Mouse (Mus musculus) embryonic facial prominence, embryonic 10.5 days (tissue): ENCODE measurements around the gene Iqsec3. TPM values are rescaled to one million over a fixed set of nuclear protein-coding genes. Genes with fewer than 3 reads are reported as not detected.

ENCODE experiments used
- DNase-seq: peaks from one replicate; pipeline ENCODE4 v3.0.0-alpha.2; 2017; ENCODE audit warnings: low spot score
- H3K27ac ChIP-seq: fragments of 300-500 bp; sonication (generic); replicated peaks from 2 replicates; pipeline ENCODE4 v1.5.1; 2016; ENCODE audit warnings: mild to moderate bottlenecking
- H3K27me3 ChIP-seq: fragments of 300-500 bp; sonication (generic); replicated peaks from 2 replicates; pipeline ENCODE4 v1.6.1; 2016; ENCODE audit warnings: low read depth, mild to moderate bottlenecking; ENCODE audit not compliant: poor library complexity, severe bottlenecking
- H3K36me3 ChIP-seq: fragments of 300-500 bp; sonication (generic); replicated peaks from 2 replicates; pipeline ENCODE4 v1.6.1; 2016; ENCODE audit warnings: mild to moderate bottlenecking, moderate library complexity
- H3K4me1 ChIP-seq: fragments of 300-500 bp; sonication (generic); 2 replicates; pipeline ENCODE4 v1.6.1; 2016
- H3K4me3 ChIP-seq: fragments of 300-500 bp; sonication (generic); 2 replicates; pipeline ENCODE4 v1.5.1; 2016; ENCODE audit warnings: mild to moderate bottlenecking, moderate library complexity
- H3K9me3 ChIP-seq: fragments of 300-500 bp; sonication (generic); 2 replicates; pipeline ENCODE4 v1.6.1; 2016; ENCODE audit warnings: mild to moderate bottlenecking
- WGBS: fragments of 180-500 bp; shearing (Covaris S2); methylation state at CpG from one replicate; pipeline ENCODE4 v1.1.7; 2016; 5-methylcytosine and 5-hydroxymethylcytosine counted together
- polyA plus RNA-seq: library from polyadenylated mRNA; unstranded; fragments of >200 nt; fragmentation: Nextera tagmentation; extraction: Ambion mirVana; gene quantifications from 2 replicates; pipeline ENCODE4 v1.2.1, GENCODE M21; 2016

The Iqsec3 gene
- 0.17 and 0.21 TPM in 2 replicates for polyA plus RNA-seq

DNA sequence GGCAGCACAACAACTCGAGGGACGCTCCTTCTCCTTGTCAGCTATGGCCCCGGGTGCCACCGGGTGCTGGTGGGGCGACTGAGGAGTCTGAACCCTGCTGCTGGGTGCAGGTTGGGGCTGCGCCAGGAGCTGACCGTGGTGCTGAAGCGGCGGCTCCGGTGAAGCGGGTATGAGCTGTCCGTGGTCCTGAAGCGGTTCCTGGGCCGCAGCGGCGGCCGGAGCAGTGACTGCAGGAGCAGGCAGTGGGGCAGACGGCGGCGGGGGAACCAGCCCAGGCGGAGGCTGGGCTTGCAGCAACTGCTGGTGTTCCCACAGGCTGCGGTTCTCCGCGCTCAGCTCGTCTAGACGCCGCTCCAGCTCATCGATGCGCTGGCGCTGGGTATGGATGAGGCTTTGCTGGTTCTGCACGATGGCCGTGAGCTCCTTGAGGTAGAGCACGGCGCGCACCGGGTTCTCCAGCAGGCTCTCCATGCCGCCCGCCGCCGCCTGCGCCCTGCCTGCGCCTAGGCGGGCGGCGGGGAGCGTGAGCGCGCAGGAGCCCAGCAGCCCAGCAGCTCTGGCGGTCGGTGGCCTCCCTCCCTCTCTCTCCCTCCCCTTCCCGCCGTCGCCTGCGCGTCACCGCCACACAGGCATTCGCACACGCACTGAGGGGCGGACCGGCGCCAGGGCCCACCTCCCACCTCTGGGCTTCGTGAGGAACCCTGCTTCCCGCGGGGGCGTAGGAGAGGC lies at the start of gene Iqsec3:
TSS of gene Iqsec3 (minus strand) at position 586 of the 729 bp plus-strand sequence.
- peaks cover 55% of the 10 kb centered on the region for H3K27me3 ChIP-seq
- H3K4me3 ChIP-seq: peak within 1 kb of the TSS; percentile 56
- DNase-seq: peak; percentile 96
- H3K36me3 ChIP-seq: no peaks in the 10 kb centered on the region
- H3K9me3 ChIP-seq: no peaks in the 10 kb centered on the region
- under 1% methylated on average over 65 of the region's 65 CpGs for WGBS
- H3K27ac ChIP-seq: no peak within 1 kb of the TSS
- peaks cover 12% of the 10 kb centered on the region for H3K4me1 ChIP-seq

DNA sequence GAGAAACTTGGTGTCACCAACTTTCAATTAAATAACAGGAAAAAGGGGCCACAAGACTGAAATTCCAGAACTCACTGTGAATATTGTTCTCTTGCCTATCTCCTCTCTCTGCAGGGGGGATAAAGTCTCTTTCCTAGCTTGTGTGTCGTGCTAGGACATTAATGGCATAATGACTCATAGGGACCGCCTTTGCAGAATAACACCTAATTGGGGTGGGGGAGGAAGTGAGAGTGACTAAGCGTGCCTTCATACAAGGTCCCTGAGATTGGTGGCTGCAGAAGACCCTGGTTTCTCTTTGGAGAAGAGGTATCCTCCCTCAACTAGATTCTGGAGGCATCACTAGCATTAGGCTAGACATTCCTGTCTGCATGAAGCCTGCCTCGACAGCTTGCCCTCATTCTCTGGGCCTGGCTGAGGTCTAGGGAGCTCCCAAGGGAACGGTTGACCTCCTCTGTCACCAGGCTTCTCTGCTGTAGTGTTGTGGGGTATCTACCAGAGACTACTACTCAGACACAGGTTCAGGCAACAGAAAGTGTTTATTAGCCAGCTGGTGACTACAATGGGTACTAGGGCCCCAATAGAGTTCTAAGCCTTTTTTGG lies 48.7 kb upstream of the Iqsec3 start:
- H3K27me3 ChIP-seq: peaks cover 3% of the 10 kb centered on the region
- DNase-seq: no peak
- H3K4me1 ChIP-seq: peaks cover 17% of the 10 kb centered on the region
- no peaks in the 10 kb centered on the region for H3K9me3 ChIP-seq
- H3K4me3 ChIP-seq: no peak overlapping the region
- 79% methylated on average over 5 of the region's 5 CpGs for WGBS
- H3K36me3 ChIP-seq: no peaks in the 10 kb centered on the region
- H3K27ac ChIP-seq: no peak overlapping the region

DNA sequence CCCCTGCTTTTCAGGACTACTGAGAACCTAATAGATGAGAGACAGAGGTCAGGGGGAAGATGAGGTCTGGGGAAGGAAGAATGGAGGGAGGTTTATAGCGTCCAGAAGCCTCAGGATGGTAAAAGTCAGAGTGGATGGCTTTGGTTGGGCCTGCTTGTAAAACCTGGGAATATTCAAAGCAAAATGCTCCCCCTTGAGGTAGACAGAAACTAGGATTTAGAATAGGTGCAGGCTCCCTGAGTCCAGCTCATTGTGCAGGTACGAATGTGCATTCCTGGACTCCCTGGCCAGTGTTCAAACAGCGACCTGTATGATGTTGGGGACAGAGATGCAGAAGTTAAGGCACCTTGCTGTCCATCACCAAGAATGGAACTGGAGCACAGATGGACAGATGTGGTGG lies 47.6 kb upstream of the Iqsec3 start:
- peaks cover 17% of the 10 kb centered on the region for H3K4me1 ChIP-seq
- DNase-seq: no peak
- H3K36me3 ChIP-seq: no peaks in the 10 kb centered on the region
- no peaks in the 10 kb centered on the region for H3K9me3 ChIP-seq
- no peak overlapping the region for H3K27ac ChIP-seq
- H3K27me3 ChIP-seq: no peaks in the 10 kb centered on the region
- H3K4me3 ChIP-seq: no peak overlapping the region
- WGBS: 79% methylated on average over 3 of the region's 3 CpGs

DNA sequence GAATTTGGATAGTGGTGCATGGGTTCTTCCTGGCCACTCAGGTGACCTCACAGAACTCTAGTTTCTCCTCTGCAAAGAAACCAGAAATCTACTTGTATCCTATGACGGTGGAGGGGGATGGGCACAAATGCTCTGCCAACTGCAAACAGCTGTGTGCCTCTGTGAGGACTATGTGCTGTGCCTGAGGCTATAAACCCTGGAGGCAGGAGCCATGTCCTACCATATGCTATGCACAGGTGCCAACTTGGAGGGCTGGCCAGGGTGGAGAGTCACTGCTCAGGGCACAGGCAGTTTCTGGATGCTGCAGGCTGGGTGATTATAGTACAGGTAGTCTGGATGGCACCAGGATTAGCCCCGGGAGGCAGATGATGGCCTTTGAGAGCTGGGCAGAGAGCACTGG lies 46.4 kb upstream of the Iqsec3 start:
- Histone ChIP-seq H3K9me3 (no peaks in the 10 kb centered on the region), H3K4me1 (peaks cover 15% of the 10 kb centered on the region), H3K27me3 (no peaks in the 10 kb centered on the region), H3K27ac (no peak overlapping the region), H3K4me3 (no peak overlapping the region), H3K36me3 (no peaks in the 10 kb centered on the region)
- DNase-seq: no peak
- WGBS: 74% methylated on average over 2 of the region's 2 CpGs

DNA sequence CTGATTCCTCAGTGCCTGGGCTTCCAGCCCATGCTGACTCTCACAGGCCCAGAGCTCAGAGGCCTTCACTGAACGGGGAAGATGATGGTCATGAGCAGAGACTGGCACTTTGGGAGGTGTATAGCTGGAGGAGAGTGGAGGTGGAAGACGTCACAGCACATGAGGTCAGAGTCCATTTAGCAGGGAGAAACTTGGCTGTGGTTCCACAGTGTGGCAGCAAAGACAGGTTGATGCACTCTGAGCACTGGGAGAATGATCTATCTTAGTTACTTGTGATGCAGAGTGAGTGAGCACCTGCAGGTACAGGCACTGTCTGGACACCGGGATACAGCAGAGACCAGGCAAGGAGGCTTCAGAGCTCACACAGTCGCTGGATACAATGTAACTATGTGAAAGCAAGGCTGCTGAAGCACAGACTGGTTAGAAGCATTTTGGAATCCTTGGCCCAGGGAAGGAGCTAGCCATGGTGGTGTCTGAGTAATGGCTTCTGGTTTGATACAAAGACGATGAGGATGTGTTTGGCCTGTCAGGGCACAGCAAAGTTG lies 45.9 kb upstream of the Iqsec3 start:
- no peaks in the 10 kb centered on the region for H3K36me3 ChIP-seq
- no peak for DNase-seq
- H3K27ac ChIP-seq: no peak overlapping the region
- no peaks in the 10 kb centered on the region for H3K27me3 ChIP-seq
- H3K9me3 ChIP-seq: no peaks in the 10 kb centered on the region
- peaks cover 9% of the 10 kb centered on the region; the same call in 1 of the 2 replicates for H3K4me1 ChIP-seq
- WGBS: 77% methylated on average over 5 of the region's 5 CpGs
- no peak overlapping the region for H3K4me3 ChIP-seq

DNA sequence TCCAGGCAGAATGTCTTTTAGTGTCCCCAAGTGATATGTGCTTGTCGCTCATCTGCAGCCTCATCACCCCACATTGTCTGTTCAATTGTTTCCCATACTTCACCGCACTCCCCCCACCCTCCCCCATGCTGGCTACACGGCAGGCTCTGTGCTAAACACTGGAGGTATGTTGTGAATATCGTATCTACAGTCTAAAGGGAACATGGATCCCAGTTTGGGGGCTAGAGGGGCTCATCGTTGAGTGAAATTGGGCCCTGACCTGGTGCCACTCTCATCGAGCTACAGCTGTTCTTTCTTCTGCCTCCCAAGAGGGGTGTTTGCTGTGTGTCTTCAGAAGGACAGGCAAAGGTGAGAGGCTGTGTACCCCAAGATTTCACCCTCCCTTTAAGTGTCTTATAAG lies 44.2 kb upstream of the Iqsec3 start:
- Histone ChIP-seq H3K27me3 (no peaks in the 10 kb centered on the region), H3K27ac (no peak overlapping the region), H3K9me3 (no peaks in the 10 kb centered on the region), H3K36me3 (no peaks in the 10 kb centered on the region), H3K4me3 (no peak overlapping the region), H3K4me1 (peaks cover 3% of the 10 kb centered on the region; the same call in 1 of the 2 replicates)
- 85% methylated on average over 6 of the region's 6 CpGs for WGBS
- DNase-seq: no peak

DNA sequence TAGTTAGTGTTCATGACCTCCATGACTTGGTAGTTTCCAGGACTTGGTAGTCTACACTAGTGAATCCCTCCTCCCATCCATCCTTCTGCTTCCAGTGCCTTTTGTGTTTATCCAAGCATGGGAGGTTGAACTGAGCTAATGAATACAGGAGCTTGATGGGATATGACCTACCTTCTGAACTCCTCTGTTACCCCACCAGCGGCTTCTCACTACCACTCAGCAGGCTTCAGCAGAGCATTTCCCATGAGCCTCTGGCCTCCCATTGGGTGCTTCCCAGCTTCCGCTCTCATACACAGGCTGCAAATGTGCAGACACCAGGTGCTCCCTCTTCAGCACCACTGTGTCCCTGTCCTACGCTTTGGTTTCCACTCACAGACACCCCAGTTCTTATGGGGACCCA lies 36.9 kb upstream of the Iqsec3 start:
- no peaks in the 10 kb centered on the region for H3K36me3 ChIP-seq
- H3K4me1 ChIP-seq: no peaks in the 10 kb centered on the region
- H3K4me3 ChIP-seq: no peak overlapping the region
- H3K27me3 ChIP-seq: no peaks in the 10 kb centered on the region
- no peak for DNase-seq
- no peak overlapping the region for H3K27ac ChIP-seq
- 87% methylated on average over 3 of the region's 3 CpGs for WGBS
- H3K9me3 ChIP-seq: no peaks in the 10 kb centered on the region

DNA sequence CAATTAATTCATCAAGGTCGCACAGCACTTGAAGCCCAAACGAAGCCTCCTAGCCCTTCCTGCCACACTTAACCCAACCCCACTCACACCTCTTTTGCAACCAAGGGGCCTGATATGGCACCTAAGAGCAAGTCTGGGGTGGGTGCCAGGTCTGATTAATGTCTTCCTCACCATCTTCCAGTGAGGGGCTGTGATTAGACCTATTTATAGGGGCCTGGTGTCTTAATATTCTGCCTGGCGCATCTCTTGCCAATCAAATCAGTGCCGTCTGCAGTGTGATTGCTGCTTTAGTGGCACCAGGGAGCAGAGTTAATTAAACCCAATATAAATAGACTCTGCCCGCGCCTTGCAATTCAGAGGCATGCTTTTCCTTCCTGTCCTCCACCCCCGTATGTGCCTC lies 36.4 kb upstream of the Iqsec3 start:
- no peak for DNase-seq
- H3K9me3 ChIP-seq: no peaks in the 10 kb centered on the region

DNA sequence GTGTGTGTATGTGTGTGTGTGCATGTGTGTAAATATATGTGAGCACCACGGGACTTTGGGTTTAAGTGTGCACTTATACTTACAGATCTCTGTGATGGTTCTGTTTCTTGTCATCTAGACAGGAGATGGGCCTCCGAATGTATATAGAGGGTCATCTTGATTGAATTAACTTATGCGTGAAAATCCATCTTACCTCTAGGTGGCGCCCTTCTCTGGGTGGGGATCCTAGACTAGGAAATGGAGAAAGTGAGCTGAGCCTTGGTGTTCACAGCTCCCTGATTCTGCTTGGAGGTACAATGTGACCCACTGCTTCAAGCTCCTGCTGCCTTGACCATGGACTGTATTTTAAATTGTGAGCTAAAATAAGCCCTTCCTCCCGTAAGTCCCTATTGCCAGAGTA lies 34.8 kb upstream of the Iqsec3 start:
- H3K9me3 ChIP-seq: no peaks in the 10 kb centered on the region
- H3K27me3 ChIP-seq: no peaks in the 10 kb centered on the region
- WGBS: 65% methylated on average over 5 of the region's 5 CpGs
- H3K36me3 ChIP-seq: no peaks in the 10 kb centered on the region
- no peak overlapping the region for H3K27ac ChIP-seq
- no peak for DNase-seq
- H3K4me3 ChIP-seq: no peak overlapping the region
- H3K4me1 ChIP-seq: no peaks in the 10 kb centered on the region

More for the DNA sequence above, 36.4 kb upstream of the Iqsec3 start:
- Histone ChIP-seq H3K4me3 (no peak overlapping the region), H3K36me3 (no peaks in the 10 kb centered on the region), H3K27ac (no peak overlapping the region), H3K27me3 (no peaks in the 10 kb centered on the region), H3K4me1 (no peaks in the 10 kb centered on the region)
- WGBS: 86% methylated on average over 7 of the region's 7 CpGs

DNA sequence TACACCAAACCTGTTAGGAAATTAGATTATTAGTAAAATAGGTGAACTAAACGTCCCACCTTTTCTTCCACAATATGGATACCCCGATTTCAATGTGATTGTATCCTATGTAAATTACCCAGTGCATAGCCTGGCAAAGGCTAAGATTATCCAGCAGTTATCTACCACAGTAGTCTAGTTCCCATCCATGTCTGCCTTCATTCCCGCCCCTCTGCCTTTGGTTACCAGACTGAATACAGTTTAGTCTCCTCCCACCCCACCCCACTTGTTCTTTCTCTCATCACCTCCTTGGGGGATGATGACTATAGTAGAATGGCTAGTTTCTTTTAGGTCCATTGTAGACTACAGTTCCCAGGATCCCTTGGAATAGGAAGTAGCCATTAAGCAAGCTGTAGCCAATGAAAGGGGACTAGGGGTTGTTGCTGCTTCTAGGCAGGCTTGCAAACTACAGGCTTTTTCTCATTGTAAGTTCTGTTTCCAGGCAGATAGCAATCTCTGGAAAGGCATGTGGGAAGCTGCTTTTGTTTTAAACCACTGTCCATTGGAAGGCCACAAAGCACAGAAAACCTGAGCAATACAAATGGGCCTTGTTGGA lies 27.7 kb upstream of the Iqsec3 start:
- H3K9me3 ChIP-seq: no peaks in the 10 kb centered on the region
- 64% methylated on average over 3 of the region's 3 CpGs for WGBS
- no peaks in the 10 kb centered on the region for H3K27me3 ChIP-seq
- H3K27ac ChIP-seq: no peak overlapping the region
- H3K4me1 ChIP-seq: peaks cover 7% of the 10 kb centered on the region
- no peaks in the 10 kb centered on the region for H3K36me3 ChIP-seq
- DNase-seq: no peak
- no peak overlapping the region for H3K4me3 ChIP-seq

DNA sequence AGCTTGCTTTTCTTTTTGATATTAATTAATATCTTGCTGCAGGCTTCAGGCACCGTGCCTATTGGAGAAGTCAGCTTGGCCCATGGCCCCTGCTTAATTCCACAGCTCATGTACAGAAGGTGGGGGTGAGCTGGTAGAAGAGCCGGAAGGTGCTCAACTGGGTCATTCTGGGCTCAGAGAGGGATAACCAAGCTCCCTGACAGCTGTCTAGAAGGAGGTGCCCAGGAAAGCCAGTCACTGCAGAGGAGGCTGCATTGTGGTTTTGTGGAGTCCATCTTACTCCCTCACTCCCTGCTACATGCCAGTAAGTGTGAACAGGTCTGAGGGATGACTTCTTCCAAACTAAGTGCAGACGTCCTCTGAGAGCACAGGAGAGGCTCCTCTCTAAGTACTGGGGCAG lies 26.4 kb upstream of the Iqsec3 start:
- Histone ChIP-seq H3K9me3 (no peaks in the 10 kb centered on the region), H3K27me3 (no peaks in the 10 kb centered on the region), H3K36me3 (no peaks in the 10 kb centered on the region), H3K4me1 (peaks cover 7% of the 10 kb centered on the region), H3K27ac (no peak overlapping the region), H3K4me3 (no peak overlapping the region)
- 82% methylated on average over 3 of the region's 3 CpGs for WGBS
- no peak for DNase-seq

DNA sequence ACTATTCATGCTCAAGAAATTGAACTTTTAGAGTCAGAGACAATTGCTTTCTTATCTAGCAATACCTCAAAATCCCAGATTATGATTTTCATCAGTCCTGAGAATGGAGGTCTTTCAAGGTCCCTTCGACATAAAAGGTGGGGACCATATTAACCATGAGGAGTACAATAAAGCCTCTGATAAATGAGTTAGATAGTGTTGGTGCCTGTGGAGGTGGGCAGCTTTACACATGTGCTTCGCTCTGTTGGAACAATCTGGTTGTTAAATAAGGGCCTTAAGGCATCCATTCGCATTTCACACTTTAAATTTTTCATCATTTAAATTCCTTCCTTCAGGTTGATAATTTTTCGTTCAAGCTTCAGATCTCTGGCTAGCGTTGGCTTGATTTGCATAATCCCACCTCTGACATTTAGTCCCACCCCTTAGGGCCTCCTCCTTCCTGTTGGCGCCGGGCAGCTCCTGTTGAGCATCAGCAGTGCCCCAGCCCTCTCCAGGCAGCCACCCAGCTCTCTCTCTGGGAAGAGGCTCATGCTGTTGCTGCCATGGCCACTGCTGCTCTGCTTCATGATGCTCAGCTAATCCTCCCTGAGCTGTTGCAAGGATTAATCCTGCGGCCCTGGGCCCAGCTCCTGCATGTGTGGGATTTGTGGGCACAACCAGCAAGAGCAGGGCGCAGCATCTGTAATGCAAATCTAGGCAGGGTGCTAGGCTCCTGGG lies 25.5 kb upstream of the Iqsec3 start:
- no peaks in the 10 kb centered on the region for H3K27me3 ChIP-seq

More for the DNA sequence above, 25.5 kb upstream of the Iqsec3 start:
- no peaks in the 10 kb centered on the region for H3K9me3 ChIP-seq
- no peaks in the 10 kb centered on the region for H3K36me3 ChIP-seq
- peak overlapping the region; percentile 30; the same call in 1 of the 2 replicates for H3K27ac ChIP-seq
- WGBS: 14% methylated on average over 9 of the region's 9 CpGs
- H3K4me3 ChIP-seq: no peak overlapping the region
- DNase-seq: peak; percentile 53
- H3K4me1 ChIP-seq: peaks cover 7% of the 10 kb centered on the region
